Mouse (Mus musculus) frontal cortex, postnatal 14 days (tissue): Measurements from ENCODE around the gene Tenm2.

Source experiments
- DNase-seq, 2 experiments: peaks; one replicate each; pipeline ENCODE4 v3.0.0; 2022; ENCODE audit warnings: low spot score in 2 of 2

Gene Tenm2

GRCm38 (mm10) chr11:35991846-35992245, 1243.9 kb downstream of the Tenm2 start:
- no peak for DNase-seq

- DNase-seq = no peak
Measured at GRCm38 (mm10) chr11:35989967-35990366, 1245.8 kb downstream of the Tenm2 start.

DNA sequence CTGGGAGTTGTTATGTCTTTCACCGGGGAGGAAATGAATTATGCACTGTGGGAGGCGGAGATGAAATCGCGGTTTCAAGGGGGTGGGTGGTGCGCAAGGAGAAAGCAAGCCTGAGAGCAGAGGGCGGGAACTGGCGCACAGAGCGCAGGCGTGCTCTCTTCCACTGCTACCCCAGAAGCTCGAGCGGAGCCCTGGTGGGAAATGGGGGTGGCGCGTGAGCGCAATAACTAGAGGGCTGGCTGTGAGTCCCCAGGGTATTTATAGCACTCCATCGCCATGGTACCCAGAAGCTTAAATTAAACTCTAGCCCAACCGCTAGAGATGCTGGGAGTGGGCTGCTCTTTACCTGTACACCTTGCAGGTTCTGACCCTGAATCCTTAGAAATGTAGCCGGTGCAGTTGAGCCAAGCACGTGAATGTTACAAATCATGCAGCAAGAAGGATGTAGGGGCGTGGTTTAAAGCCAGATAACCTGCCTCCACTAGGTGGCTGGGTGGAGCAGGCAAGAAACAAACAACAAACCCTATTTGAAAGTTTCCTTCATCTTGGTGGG, 1249.8 kb downstream of the Tenm2 start:
- peak; percentile 81 to 88 for DNase-seq

DNA sequence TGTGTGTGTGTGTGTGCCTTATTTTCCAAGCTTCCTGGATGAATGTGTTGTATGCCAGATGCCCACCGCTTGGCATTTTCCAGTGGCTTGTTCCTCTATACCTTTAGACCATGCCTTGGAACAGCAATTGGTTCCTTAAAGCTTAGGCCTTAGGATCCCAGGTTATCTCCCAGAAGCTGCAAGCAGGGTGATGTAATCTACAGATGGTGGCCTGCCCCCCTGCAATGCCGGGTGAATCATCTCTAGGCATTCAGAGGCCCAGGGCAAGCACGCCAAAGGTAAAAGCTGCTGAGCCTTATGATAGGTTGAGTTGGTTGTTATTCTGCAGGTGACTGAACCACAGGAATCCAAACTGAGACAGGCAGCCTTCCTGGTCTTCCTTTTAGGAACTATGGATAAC, 1253.0 kb downstream of the Tenm2 start:
- DNase-seq = no peak

DNA sequence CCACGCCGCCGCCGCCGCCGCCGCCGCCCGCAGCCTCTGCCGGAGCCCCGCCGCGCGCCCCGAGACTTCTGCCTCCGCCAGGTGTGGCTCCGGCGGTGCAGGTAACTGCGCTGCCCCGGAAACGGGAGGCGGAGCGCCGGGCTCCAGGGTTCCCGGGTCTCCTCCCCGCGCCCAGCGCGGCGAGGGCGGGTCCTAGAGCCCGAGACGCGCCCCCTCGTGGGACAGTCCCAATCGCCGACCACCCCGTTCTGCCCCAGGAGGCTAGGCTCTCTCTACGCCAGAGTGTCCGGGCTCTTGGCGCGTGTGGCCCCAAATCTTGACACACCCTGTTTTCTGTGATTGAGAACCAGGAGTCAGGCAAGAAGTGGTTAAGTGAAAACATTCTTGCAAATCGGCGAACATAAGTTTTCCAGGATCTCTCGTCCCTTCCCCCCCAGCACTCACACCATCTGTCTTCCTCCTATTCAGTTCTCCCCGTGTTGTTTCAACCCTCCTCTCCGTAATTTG, 1255.3 kb downstream of the Tenm2 start, which contains the start of gene Wwc1:
TSS of gene Wwc1 (minus strand) at position 117 of the 507 bp plus-strand sequence.
- DNase-seq = peak in 1 of 2 experiments; percentile 61

DNA sequence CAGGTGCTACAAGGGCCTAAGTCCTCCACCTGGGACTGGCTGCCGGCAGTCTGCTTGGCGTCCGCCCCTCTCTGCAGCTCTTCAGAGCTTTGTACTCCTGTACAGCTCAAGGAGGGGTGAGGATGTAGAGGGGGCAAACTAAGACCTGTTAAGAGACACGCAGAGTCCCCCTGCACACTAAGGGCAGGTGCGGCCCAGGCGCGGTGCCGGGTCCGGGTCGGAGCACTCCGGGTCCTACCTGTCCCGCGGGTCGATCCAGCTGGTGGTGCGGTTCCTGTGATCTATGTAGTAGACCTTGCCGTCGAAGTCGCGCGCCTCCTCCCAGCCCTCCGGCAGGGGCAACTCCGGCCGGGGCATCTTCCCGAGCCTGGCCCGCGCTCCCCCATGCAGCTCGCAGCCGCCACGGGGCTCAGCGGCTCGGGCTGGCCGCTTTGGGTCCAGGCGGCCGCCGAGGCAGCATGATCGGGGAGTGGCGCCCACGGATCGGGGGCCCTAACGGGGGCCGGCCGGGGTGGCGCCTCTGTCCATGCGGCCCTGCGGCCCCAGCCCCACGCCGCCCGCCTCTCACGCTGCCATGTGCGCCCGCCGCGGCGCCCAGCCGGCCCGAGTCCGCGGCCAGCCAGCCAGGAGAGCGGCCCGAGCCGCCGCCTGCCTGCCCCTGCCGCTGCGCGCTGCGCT, 1255.9 kb downstream of the Tenm2 start:
- no peak for DNase-seq

DNA sequence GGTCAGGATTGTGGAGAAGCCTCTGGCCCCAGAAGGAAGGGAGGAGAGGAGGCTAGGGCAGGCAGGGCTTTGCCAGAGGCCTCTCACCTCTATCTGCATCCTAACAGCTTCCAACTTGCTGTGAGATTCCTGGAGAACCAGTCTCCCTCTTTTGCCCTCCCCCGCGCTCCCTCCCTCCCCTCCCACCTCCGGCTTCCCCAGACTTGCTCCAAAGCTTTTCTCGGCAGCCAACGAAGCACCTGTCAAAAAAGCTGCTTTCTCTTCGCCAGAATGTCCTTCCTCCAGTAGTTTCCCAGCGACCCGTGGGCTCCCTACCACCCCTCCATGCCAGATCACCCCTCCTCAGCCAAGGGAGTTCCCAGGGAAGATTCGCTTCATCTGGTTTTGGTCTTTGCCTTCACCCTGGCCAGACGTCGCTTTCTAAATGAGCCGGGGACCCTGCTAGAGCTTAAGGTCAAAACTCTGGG, 1256.5 kb downstream of the Tenm2 start:
- no peak for DNase-seq

DNA sequence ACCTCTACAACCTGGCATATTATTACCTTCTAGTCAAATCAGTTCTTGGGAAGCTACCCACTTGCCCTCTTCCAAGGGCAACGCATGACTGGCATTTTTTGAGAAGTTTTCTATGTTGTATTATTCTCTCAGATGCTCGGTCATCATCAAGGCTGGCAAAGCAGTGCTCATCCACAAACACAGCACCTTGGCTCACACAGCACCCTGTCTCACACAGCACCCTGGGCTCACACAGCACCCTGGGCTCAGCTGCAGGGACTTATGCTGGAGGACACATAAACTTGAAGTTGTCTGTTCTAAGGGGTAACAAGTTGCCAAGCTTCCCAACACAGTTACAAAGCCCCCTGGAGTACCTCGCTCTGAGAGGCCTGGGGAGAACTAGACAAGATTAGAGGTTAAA, 1258.0 kb downstream of the Tenm2 start:
- no peak for DNase-seq

- DNase-seq = no peak
Measured at GRCm38 (mm10) chr11:35977096-35977495, 1258.7 kb downstream of the Tenm2 start.

DNA sequence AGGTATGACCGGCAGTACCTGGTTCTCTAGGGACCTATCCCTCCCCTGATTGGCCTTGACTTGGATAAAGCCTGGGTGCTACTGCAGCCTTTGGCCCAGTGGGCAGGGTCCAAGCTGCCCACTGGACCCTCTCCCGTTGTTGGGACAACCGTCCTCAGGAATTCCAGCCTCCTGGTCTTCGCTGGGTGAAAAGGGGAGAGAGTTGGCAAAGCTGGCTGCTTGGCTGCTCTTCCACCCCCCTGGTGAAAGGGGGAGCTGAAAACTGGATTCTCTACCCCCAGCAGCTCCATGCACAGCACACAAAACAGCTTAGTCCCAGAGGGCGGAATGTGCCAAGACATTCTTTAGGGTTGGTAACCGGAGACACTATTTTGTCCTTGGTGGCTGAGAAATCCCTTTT, 1259.3 kb downstream of the Tenm2 start:
- no peak for DNase-seq

- DNase-seq = no peak
Measured at GRCm38 (mm10) chr11:35974632-35975450, 1260.9 kb downstream of the Tenm2 start.

DNA sequence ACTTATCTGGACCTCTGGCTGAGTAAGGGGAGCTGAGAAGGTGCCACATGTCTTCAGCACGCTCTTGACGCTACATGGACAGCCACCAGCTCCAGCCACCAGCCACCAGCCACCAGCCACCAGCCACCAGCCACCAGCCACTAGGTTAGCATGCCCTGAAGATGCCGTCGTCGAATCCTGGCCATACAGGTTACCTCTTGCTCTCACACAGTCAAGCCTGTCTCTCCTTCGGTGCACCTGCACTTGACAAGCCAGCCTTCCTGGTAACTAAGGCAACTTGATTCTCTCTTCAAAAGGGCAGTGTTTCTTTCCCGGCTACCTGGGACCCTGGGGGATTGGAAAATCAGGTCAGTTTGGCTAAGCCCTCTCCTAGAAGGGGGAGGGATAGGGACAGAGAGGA, 1262.6 kb downstream of the Tenm2 start:
- DNase-seq = no peak

DNA sequence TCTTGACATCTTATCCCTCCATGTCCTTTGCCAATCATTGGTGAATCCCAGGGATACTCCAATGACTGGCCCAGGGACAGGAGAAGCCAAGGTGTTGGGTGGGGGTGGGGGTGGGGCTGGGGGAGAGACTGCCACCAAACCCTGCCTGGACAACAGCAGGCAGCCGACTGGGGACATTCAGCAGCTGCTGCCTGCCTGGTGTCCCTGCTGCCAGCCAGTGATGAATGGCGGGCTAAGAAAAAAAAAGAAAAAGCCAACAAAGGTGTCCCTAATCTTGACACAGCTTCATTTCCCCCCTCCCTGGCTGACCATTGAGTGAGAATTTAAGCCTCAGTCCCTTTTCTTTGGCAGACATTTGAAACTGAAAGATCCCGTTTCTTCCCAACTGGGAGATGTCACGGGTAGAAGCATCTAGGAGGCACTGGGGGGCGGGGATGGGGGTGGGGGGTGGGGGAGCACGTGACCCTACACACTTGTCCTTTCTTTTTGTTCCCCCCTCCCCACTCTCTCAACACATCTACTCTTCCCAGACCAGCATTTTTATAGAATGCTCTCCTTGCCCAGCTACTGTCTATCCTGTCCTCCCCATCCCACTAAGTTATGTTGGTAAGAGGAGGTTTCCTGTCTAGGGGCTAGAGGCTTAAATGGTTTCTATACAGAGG, 1263.4 kb downstream of the Tenm2 start:
- DNase-seq = no peak

DNA sequence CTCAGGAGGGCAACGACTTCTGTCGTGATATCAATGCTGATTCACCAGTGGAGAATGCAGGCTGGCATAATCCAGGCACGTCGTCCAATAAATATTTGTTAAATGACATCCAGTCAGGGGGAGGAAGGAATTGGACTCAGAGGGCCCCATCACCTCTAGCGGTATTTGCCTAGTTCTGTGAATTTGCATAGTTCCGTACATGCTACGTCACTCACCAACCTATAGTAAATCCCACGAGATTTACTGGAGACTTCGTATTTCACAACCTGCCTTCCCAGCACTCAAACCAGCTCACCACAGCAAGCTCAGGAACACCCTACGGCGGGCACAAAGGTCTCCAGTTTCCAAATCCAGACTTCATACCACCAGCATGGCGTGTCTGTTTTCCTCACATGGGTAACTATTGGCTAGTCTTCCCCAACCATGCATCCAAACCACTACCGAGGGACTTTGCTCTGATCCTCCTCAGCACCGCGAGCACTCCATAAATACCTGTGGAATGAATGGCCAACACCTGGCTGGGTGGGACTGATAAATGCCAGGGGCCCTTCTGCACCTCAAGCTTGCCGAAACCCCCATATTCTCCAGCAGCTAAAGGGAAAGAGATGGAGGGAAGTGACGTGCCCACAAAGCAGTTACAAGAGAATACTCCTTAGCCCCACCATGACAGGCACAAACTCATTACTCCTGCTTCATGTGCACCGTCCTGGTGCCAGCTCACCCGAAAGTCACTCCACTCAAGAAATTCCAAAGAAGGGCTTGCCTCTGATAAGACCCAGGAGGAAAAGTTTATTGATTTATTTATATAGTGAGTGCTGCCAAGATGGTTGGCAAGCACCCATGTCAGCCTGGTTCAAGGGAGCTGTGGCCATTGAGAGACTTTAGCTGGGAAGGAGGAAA, 1264.7 kb downstream of the Tenm2 start:
- DNase-seq = no peak

DNA sequence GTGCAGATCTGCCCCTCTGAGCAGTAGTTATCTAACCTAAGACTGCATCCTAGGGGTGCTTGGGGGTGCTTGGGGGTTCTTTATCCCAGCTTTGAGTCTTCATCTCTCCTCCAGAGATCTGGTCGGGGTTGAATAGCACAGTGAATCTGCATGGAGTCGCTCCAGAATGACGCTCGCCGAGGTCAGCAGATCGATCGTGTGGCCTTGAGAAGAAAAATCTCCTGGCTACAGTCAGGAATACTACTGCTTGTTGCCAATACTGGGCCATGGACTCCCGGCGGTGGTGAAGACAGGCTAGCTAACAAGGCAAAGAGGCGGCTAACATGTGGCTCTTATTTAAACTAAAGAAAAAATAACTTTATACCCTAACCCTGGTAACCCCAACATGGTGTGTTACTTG, 1267.5 kb downstream of the Tenm2 start:
- no peak for DNase-seq

- no peak for DNase-seq
Measured at GRCm38 (mm10) chr11:35963981-35964549, 1271.7 kb downstream of the Tenm2 start.

GRCm38 (mm10) chr11:35963554-35963953, 1272.2 kb downstream of the Tenm2 start:
- no peak for DNase-seq

- DNase-seq = no peak
Measured at GRCm38 (mm10) chr11:35962431-35962830, 1273.3 kb downstream of the Tenm2 start.

GRCm38 (mm10) chr11:35959270-35959669, 1276.5 kb downstream of the Tenm2 start:
- DNase-seq = no peak
